Mouse (Mus musculus): ENCODE results near the gene Apol11b. TPM values are rescaled to one million over a fixed set of nuclear protein-coding genes. Genes with fewer than 3 reads are reported as not detected.

Gene Apol11b
- polyA plus RNA-seq, 1 experiment, result 0.13 TPM

DNA sequence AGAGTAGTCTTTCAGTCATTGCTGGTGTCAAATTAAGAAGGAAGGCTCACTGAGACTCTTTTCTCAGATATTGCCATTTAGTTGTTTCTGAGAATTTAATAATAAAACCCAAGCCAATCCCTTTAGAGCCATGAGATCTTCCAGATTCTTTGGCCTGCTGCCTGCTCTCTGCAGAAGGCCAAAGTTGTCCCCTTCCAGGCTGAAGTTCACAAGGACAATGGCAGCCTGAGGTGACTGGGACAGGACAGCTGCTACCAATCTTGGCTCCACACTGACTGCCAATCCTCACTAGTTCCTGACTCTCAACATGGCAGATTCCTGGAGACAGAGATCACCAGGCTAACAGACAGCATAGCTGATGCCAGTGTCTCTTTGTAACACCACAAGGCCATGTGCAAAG is 56.1 kb downstream of the Apol11b start:
- no peaks in the 10 kb centered on the region for H3K27me3 ChIP-seq (ENCODE audit: control insufficient read depth, insufficient read depth, low read length)
- H3K4me1 ChIP-seq (ENCODE audit: control insufficient read depth, insufficient read depth, low read length), result no peaks in the 10 kb centered on the region
- no peak overlapping the region for H3K4me3 ChIP-seq (replicated peaks; ENCODE audit: insufficient read depth, low read depth, low read length)
- TF ChIP-seq CTCF (IDR thresholded peaks at IDR 0.05; ENCODE audit: borderline replicate concordance, insufficient read depth, low read depth, low read length) (no peak), POLR2A (IDR thresholded peaks at IDR 0.05; ENCODE audit: borderline replicate concordance, insufficient read depth, low read length) (no peak)
- no peak for DNase-seq
- no peak overlapping the region for H3K27ac ChIP-seq (ENCODE audit: insufficient read depth, low read length)

Other genes with a start within 250 kb of the Apol11b start
- 0.06 and 0.07 TPM in 2 replicates for gene Apol7a, start 244.2 kb downstream of the Apol11b start, polyA plus RNA-seq (2012; rRNA removed)
- 0.59 and 1.0 TPM in 2 replicates for gene Apol9a, start 232.2 kb downstream of the Apol11b start, polyA plus RNA-seq (2012; rRNA removed)
- 0.13 TPM in 1 of 2 replicates, not detected in the other for gene Apol7b, start 195.8 kb downstream of the Apol11b start, polyA plus RNA-seq (2012; rRNA removed)
- gene Apol10a, start 166.2 kb downstream of the Apol11b start, polyA plus RNA-seq (2012; rRNA removed), result not detected in 2 replicates
- gene Apol11a, start 135.0 kb downstream of the Apol11b start, polyA plus RNA-seq (2012; rRNA removed), result not detected in 2 replicates
- not detected in 2 replicates for gene Apol7c, start 110.0 kb downstream of the Apol11b start, polyA plus RNA-seq (2012; rRNA removed)
- not detected in 2 replicates for gene 1700025B11Rik, start 81.4 kb downstream of the Apol11b start, polyA plus RNA-seq (2012; rRNA removed)
- gene Apol10b, start 47.2 kb downstream of the Apol11b start, polyA plus RNA-seq (2012; rRNA removed), result 0.17 and 0.31 TPM in 2 replicates
- not detected in 2 replicates for gene Gm36245, start 44.0 kb downstream of the Apol11b start, polyA plus RNA-seq (2012; rRNA removed)
- not detected in 2 replicates for gene Apol7e, start 55.6 kb upstream of the Apol11b start, polyA plus RNA-seq (2012; rRNA removed)
- 0.35 and 0.41 TPM in 2 replicates for gene Apol9b, start 85.8 kb upstream of the Apol11b start, polyA plus RNA-seq (2012; rRNA removed)
- gene Apol8, start 113.7 kb upstream of the Apol11b start, polyA plus RNA-seq (2012; rRNA removed), result 6.9 and 8.2 TPM in 2 replicates
- 44.2 and 45.2 TPM in 2 replicates for gene Myh9, start 198.9 kb upstream of the Apol11b start, polyA plus RNA-seq (2012; rRNA removed)